Mouse (Mus musculus) adrenal gland (tissue): ENCODE results near the gene Lgals2.

Experiments used
- intact Hi-C: fragments of 180-260 bp; cut with DNase I; formaldehyde crosslinking; loops from one replicate; pipeline ENCODE4 v1.15.1; 2025

Gene Lgals2

DNA sequence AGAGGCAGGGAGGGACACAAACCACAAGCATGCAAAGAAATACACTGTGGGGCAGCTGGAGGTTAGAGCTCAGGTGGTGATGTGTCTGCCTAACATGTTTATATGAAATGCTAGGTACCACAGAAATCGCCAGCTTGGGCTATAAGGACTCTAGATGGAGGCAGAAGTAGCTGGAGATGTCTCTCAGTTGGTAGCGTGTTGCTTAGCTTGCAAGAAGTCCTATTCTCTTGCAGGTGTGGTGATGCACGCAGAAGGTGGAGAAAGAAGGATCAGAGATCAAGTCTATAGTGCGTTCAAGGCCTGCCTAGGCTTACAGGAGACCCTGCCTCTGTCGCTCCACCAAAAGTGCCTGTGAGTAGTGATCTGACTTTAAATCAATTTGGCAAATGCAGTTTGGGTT is 20.2 kb upstream of the Lgals2 start:
- intact Hi-C loops = no loop called here

GRCm38 (mm10) chr15:78874989-78875388 is 19.7 kb upstream of the Lgals2 start:
- intact Hi-C loops = no loop called here

DNA sequence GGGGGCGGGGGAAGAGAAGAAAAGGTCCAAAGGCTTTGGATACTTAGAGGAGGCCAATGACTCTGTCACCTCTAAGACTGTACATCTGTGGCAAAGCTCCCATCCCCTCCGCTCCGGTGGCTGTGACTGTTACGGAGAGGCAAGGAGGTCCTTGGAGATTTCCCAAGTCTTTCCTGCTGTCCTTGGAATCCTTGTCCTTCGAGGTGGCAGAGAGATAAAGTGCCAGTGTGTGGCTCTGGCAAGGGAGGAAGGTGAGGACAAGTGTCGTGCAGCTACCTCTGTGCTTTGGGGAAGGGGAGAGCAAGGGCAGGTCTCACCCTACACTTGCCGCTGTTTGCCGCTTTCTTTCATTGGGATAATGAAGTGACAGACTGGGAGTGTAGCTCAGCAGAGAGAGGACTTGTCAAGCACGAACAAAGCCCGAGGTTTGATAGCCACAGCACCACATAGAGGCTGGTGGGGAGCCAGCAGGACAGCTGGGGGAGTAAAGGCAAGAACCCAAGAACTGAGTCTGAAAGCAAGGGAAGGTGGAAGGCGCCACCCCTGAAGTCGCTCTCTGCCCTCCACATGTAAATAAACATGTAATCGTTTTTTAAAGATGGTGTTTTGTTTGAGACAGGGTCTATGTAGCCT is 18.6 kb upstream of the Lgals2 start:
- intact Hi-C loops = no loop called here

DNA sequence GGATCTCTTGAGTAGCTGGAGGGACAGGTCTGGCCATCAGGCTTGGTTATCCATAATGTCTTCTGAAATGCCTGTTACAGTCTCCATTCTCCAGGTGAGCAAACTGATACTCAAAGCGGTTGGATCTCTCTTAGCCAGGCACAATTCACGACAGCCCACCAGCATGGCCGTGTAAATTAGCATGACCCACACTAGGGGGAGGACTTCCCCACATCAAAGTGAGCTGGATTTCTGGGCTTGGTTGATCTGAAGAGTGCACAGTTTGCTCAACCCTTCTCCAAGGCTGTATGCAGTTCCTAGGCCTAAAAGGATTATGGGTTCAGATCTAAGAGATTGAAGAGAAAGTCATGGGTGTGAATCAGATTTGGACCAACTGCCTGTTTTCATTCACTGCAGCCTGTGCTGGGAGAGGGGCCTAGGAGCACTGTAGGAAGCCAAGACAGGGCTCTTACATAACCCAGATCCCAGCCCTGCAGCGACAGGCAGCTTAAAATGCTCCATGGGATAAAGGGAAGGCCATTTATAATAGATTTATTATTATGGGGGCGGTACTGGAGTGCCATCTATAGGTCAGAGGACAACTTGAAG is 16.8 kb upstream of the Lgals2 start:
- intact Hi-C loops = no loop called here

GRCm38 (mm10) chr15:78869775-78870174 is 14.4 kb upstream of the Lgals2 start:
- intact Hi-C loops = loop anchor here (5.0 kb wide), 1 partner anchor 42 kb away; no protein-coding TSS in a partner anchor

DNA sequence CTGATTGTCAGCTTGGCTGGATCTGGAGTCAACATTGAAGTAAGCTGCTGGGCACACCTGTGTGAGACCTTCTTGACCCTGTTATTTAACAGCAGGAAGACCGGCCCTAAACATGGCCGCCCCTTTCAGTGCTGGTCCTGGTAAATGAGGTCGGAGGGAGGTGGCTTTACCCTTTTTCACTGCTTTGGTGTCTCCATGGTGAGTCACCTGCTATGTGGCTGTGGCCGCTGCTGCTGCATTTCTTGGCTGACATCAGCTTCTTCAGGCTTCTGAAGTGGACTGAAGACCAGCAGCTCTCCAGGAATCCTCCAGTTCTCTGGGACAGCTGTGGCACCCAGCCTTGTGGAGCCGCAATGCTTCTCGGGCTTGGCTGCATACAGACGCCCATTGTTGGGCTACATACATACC is 13.5 kb upstream of the Lgals2 start:
- intact Hi-C loops = loop anchor here (5.0 kb wide), 1 partner anchor 42 kb away; no protein-coding TSS in a partner anchor

- intact Hi-C loops = loop anchor here (5.0 kb wide), 1 partner anchor 41 kb away; no protein-coding TSS in a partner anchor
Observed at GRCm38 (mm10) chr15:78868398-78868797, 13.1 kb upstream of the Lgals2 start.

GRCm38 (mm10) chr15:78863852-78864253 is 8.5 kb upstream of the Lgals2 start:
- intact Hi-C loops = no loop called here

DNA sequence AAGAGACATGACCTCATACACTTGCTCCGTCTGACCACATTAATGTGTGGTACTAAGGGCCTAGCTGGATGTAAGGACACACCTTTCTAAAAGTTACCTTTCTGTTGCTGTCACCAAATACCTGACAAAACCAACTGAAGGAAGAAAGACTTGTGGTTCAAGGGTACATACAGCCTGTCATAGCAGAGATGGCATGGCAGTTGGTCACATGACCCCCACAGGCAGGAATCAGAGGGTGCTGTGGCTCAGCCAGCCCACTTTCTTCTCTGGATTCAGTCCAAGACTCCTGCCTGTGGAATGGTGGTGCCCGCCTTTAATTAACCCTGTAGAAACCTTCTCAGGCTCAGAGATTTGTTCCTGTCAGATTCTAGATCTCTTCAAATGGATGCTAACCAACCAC is 7.8 kb upstream of the Lgals2 start:
- intact Hi-C loops = no loop called here

DNA sequence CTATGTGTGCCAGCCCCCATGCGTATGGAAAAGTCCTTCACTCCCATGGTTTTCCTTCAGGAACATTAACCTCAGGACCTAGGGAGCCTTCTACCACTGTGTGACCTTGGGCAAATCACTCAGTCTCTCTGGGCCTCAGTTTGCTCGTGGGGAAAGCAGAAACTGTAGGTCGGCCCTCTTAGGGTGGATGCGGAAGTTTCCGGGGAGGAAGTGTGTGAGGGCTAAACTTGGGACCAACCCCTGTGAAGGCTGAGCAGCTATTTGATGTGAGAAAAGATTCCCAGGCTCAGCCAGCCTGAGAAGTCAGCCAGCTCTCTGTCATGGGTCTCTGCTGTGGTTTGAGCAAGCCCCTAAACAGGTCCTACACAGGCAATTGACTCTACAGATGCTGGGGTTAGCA is 7.0 kb upstream of the Lgals2 start:
- intact Hi-C loops = no loop called here

DNA sequence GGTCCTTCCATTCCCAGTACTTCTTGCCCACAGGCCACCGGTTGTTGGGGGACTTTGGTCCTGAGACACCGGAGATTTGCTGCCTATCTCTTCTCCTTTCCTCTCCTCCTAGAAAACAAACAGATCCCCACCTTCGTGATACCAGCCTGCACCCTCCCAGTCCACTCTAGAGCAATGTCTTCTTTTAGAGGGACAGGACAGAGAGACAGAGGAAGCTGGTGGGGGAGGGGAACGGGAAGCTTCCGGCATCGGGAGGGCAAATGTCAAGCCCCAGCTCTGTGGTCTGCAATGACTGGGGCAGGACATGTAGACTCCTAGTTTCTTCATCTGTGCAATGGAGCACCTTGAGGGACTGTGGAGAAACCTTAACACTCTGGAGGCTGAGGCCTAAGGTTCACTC is 4.4 kb upstream of the Lgals2 start:
- intact Hi-C loops = no loop called here

- intact Hi-C loops = no loop called here
Observed at GRCm38 (mm10) chr15:78859311-78859710, 4.0 kb upstream of the Lgals2 start.

DNA sequence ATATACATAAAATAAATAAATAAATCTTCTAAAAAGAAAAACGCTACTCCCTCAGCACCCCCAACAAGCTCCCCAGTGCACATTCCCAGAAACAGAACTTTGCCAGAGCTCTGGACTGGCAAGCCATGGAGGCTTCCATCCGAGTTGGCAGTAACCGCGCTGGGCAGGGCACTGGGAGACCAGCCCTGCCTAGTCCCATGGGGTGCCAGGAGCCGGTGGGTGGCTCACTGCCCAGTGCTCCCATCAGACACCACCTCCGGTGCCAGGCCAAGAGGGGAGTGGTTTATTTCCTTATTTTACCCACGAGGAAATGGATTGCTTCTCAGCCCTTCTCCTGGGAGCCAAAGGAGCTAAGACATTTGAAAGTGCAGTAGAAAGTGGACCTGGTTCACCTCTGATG is 1.7 kb upstream of the Lgals2 start:
- intact Hi-C loops = no loop called here

DNA sequence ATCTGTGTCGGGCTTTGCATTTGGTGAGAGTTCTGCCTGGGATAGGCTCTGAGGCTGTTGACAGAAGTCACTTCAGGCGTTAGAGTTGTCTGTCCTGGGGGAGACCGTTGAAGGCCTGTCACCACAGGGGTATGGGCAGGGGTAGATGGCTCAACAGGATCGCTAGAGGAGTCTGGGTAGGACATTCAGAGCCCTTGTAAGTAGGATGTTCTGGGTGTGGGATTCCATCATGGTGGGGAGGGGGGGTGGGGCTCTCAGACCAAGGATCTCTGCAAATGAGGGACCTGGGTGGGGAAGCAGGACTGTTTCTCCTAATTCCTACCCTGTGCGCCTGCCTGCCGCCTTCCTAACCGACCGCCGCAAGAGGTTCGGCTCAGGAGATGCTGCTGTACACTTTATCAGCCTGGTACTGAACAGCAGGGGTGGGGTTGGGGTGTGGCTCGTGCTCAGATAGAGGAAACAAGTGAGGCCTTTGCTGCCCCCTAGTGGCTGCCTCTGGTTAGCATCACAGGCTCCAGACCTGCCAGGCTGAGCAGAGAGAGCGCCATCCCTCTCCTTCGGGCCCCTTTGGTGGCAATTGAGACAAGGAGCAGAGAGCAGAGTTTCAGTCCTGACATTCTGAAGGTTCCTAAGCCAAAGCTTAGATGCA is 3.7 kb downstream of the Lgals2 start:
- intact Hi-C loops = no loop called here

DNA sequence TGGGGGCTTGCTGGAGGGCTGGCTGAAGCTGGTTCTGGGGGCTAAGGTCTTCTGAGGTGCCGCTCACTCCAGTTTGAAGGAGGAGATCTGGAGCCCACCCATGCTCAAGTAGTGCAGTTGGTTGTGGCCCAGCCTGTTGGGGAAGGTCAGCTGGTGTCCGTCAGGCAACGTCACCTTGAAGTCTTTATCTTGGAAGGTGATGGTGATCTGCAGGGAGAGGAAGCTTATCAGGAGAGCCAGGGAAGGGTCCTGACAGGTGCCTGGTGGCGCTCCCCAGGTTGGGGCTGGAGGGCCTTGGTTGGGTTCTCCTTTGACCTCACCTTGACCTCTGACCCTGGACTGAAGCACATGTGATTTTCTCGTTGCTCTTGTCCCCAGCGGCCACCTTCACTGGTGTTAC is 4.4 kb downstream of the Lgals2 start:
- intact Hi-C loops = no loop called here

GRCm38 (mm10) chr15:78850059-78850824 is 5.1 kb downstream of the Lgals2 start:
- intact Hi-C loops = no loop called here

DNA sequence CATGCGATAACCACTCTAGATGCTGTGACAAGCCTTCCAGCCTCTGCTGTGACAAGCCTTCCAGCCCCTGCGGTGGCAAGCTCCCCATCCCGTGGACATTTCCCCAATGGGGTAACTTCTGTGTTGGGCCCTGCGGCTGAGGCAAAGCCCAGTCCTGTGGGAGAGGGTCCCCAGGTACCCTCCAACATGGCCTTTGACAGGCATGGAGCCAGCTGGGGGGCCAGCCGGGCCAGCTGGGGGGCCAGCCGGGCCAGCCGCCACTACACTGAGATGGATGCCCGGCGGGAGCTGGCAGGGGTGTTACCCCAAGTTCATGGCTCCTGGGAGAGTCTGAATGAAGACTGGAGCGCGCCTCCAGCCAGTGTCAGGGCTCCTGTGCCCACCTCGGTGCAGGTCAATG is 5.8 kb downstream of the Lgals2 start:
- intact Hi-C loops = no loop called here

GRCm38 (mm10) chr15:78848467-78848866 is 6.9 kb downstream of the Lgals2 start:
- intact Hi-C loops = loop anchor here (1.0 kb wide), 1 partner anchor 22 kb away; no protein-coding TSS in a partner anchor

GRCm38 (mm10) chr15:78846805-78847204 is 8.5 kb downstream of the Lgals2 start:
- intact Hi-C loops = loop anchor here (2.0 kb wide), 1 partner anchor 14 kb away; no protein-coding TSS in a partner anchor

GRCm38 (mm10) chr15:78846352-78846751 is 9.0 kb downstream of the Lgals2 start:
- intact Hi-C loops = loop anchor here (2.0 kb wide), 1 partner anchor 14 kb away; no protein-coding TSS in a partner anchor

DNA sequence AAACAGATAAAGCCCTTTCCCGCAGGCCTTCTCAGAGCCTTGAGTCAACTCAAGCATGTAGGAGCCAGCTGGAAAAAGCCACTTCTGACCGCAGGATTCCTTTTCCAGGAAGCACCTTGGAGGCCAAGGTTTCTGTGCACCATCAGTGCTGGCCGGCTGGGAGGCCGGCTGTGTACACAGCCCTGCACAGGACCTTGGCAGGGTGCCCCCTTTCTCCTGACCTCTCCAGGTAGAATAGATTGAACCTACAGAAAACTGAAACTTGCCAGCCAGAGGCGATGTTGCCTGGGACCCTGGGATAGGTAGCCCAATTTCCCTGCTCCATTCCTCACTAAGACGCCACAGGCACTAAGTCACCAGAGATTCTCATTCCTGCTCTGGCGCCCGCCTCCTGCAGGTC is 9.5 kb downstream of the Lgals2 start:
- intact Hi-C loops = loop anchor here (2.0 kb wide), 1 partner anchor 13 kb away; no protein-coding TSS in a partner anchor

GRCm38 (mm10) chr15:78845321-78845720 is 10.0 kb downstream of the Lgals2 start:
- intact Hi-C loops = no loop called here
